Mouse (Mus musculus) bone marrow, adult 2 months (tissue): Measurements from ENCODE around the gene Ugt2b36. TPM values are rescaled to one million over a fixed set of nuclear protein-coding genes. Genes with fewer than 3 reads are reported as not detected.
"Not testable (repeated sequence)": the region's sequence is repeated elsewhere in the genome, so short reads cannot be mapped to it uniquely, and the experiment has no call there.

Source experiments
- H3K27ac ChIP-seq: fragments of 200-500 bp; 2 replicates; pipeline ENCODE4 v1.5.1; 2012; ENCODE audit warnings: low read depth, mild to moderate bottlenecking, control low read depth, inconsistent platforms, low read length; ENCODE audit not compliant: control insufficient read depth, poor library complexity, insufficient read depth
- H3K4me1 ChIP-seq: fragments of 200-500 bp; 2 replicates; pipeline ENCODE4 v1.6.1; 2011; ENCODE audit warnings: low read length; ENCODE audit not compliant: control insufficient read depth, insufficient read depth
- H3K4me3 ChIP-seq: fragments of 200-500 bp; replicated peaks from 2 replicates; pipeline ENCODE3; 2011; ENCODE audit warnings: mild to moderate bottlenecking, low read depth, low read length, control low read depth; ENCODE audit not compliant: control insufficient read depth
- CTCF ChIP-seq: fragments of 200-500 bp; IDR thresholded peaks from 2 replicates; pipeline ENCODE4 v1.5.1; 2011; ENCODE audit warnings: low read length, control low read depth; ENCODE audit not compliant: control insufficient read depth, insufficient read depth
- POLR2A ChIP-seq: fragments of 200-500 bp; IDR thresholded peaks from 2 replicates; pipeline ENCODE4 v1.6.1; 2011; ENCODE audit warnings: low read depth, mild to moderate bottlenecking, control low read depth, low read length, borderline replicate concordance; ENCODE audit not compliant: control insufficient read depth
- WGBS: fragments of 180-500 bp; shearing (Covaris S2); methylation state at CpG from one replicate; pipeline ENCODE4 v1.1.7; 2018; 5-methylcytosine and 5-hydroxymethylcytosine counted together
- polyA plus RNA-seq: library from polyadenylated mRNA; stranded (reverse); fragments of >200 nt; gene quantifications from 2 replicates; pipeline ENCODE4 v1.2.4, GENCODE M21; 2011; ENCODE audit warnings: low replicate concordance; ENCODE audit not compliant: missing spikeins, insufficient read depth, insufficient read length

Gene Ugt2b36
- 1.0 TPM in 1 of 2 replicates, not detected in the other for polyA plus RNA-seq

DNA sequence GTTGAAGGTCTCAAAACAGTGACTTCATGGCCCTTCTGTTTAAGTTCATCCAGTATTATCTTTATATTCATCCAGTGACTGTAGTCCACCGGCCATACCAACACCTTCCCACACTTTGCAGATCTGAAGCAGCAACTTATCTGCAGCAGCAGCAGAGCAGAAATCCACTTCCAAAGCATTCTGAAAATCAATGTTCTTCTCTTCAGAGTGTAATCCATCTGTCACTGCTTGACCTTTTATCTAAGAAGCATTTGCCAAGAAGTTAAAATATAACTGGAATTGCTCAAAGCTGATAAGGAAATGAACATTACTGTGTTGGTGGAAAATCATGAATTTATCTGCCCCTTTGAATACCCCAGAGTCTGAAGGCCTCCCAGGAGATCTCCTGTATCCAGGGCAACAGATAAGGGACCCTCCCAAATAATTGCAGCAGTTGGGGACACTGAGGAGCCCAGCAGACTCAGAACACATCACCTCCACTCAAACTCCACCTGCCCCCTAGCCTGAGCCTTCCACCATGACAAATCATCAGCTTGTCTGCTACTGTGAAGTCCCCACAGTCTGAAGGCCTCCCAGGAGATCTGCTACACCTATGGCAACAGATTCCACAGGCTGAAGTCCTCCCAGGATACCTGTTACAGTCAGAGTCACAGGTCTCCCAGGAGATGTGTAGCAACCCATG lies at the start of gene Ugt2b36:
TSS of gene Ugt2b36 (minus strand) at position 210 of the 682 bp plus-strand sequence.
- WGBS, result 88% methylated on average over 1 of the region's 1 CpGs
- H3K4me3 ChIP-seq, result no peak within 1 kb of the TSS
- H3K27ac ChIP-seq, result no peak within 1 kb of the TSS
- H3K4me1 ChIP-seq, result no peaks in the 10 kb centered on the region
- TF ChIP-seq CTCF, result no peak
- TF ChIP-seq POLR2A, result no peak

DNA sequence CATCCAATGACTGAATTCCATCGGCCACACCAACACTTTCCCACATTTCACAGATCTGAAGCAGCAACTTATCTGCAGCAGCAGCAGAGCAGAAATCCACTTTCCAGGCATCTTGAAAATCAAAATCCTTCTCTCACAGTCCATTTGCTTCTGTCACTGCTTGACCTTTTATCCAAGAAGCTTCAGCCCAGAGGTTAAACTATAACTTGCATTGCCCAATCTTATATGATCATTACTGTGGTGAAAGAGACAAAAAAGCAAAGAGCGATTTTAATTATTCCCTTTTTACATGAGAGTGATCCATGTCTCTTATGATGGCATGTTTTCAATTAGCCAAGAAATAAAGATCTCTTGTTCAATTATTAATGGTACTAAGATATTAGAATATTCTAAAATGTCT lies 47.8 kb upstream of the Ugt2b36 start, which contains the start of gene Ugt2b5:
TSS of gene Ugt2b5 (minus strand) at position 123 of the 400 bp plus-strand sequence.
- H3K4me1 ChIP-seq, H3K4me3 ChIP-seq, H3K27ac ChIP-seq: not testable (repeated sequence)
- WGBS, result 77% methylated on average over 2 of the region's 2 CpGs

DNA sequence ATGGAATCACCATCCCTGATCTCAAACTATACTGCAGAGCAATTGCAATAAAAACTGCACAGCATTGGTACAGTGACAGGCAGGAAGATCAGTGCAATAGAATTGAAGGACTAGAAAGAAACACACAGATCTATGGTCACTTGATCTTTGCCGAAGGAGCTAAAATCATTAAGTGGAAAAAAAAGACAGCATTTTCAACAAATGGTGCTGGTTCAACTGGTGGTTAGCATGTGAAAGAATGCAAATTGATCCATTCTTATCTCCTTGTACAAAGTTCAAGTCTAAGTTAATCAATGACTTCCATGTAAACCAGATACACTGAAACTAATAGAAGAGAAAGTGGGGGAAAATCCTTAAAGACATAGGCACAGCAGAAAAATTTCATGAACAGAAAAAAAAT lies 11.3 kb upstream of the Ugt2b36 start:
- H3K4me3 ChIP-seq, H3K4me1 ChIP-seq, H3K27ac ChIP-seq: not testable (repeated sequence)
- WGBS, result 75% methylated on average over 1 of the region's 1 CpGs

DNA sequence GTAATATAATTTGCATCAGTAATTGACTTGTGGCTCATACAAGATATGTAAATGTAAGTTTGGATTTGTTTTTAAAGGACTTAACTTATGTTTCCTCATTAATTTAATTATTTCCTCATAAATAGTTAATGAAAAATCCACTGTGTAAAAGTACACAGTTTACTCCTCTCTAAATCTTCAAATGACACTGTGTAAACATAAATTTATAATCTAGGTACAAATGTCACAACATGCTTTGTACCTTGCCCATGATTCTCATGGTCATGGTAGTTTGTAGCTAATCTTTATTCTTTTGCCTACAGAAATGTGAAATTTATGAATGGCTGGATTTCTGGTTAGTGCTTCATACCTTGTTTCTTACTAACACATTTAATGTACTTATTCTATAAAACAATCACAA lies 1.2 kb downstream of the Ugt2b36 start:
- no peaks in the 10 kb centered on the region for H3K4me1 ChIP-seq
- no peak for TF ChIP-seq POLR2A
- TF ChIP-seq CTCF, result no peak

DNA sequence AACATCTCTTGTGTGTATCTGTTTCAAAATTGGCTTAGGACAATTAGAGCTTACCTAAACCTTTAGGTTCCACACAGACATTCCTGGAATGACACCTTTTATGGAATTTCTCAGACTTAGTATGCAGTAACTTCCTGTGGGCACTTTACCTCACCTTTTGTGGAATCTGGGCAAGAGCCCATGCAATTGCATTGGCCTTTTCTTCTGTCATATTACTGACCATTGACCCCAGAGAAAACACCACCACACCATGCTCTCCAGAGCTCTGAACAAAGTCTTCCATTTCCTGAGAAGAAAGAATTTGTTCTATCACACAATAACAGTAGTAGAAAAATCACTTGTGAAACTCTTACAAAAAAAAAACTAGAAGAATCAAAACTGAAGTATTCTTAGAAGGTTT lies 3.1 kb downstream of the Ugt2b36 start:
- H3K4me3 ChIP-seq, result no peak overlapping the region
- H3K4me1 ChIP-seq, result no peaks in the 10 kb centered on the region
- H3K27ac ChIP-seq, result no peak overlapping the region
- TF ChIP-seq CTCF, result no peak
- no peak for TF ChIP-seq POLR2A

More for the DNA sequence above, 1.2 kb downstream of the Ugt2b36 start:
- Histone ChIP-seq H3K27ac (no peak overlapping the region), H3K4me3 (no peak overlapping the region)

DNA sequence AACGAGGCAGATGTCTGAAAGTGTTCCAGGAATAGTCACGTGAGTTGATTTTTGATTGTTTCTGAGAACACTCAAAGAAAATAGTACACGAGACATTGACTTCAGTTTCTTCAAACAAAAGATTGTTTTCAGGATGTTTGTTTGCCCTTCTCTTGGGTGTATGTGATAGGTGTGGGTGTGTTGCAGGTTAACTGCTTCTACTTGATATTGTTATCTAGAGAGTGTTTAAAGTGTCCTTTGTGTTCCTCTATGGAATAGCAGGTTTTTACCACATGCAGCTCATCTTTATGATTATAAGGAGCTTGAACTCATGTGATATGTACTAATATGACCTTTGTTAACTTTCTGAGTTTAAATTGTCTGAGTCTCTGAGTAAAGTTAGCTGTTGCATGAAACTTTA lies 6.1 kb downstream of the Ugt2b36 start:
- Histone ChIP-seq H3K27ac (no peak overlapping the region), H3K4me1 (no peaks in the 10 kb centered on the region), H3K4me3 (no peak overlapping the region)
- TF ChIP-seq POLR2A, result no peak
- no peak for TF ChIP-seq CTCF
- 67% methylated on average over 3 of the region's 3 CpGs for WGBS

DNA sequence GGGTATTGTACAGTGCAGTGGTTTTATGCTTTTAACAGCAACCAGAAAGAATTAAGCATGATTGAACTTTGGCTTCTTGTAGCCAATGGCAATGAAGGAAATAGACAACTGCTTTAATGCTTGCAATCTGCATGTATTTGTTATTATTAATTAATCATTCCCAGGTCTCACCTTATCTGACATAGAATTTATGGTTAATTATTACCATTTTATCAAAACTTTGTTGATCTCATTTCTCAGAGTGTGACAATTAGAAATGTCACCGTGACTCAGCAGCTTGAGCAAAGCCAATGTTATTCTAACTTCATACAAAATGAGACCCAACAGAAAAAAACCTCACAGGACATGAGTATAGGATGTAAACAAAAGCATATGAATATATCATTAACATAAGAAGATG lies 61.7 kb downstream of the Ugt2b36 start:
- Histone ChIP-seq H3K4me1 (no peaks in the 10 kb centered on the region), H3K27ac (no peak overlapping the region), H3K4me3 (no peak overlapping the region)
- 72% methylated on average over 1 of the region's 1 CpGs for WGBS
- TF ChIP-seq CTCF (no peak), POLR2A (no peak)

DNA sequence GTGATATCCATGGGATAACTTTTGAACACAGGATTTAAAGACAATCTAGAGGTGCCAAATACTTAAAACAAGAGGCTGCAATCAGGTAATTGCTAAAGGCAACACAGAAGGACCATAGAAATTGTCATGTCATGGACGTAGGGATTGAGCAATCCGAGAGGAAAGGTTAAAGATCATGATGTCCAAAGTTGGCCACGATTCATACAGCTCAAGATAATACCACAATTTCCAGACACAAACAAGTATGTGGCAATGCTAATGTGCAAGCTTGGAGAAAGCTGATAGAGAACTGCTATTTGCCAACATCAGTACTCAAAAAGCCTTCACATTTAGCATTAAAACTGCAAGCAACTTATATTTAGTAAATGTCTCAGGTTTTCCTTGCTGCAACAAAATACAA lies 65.0 kb downstream of the Ugt2b36 start:
- no peak overlapping the region for H3K4me3 ChIP-seq
- no peak overlapping the region for H3K27ac ChIP-seq
- TF ChIP-seq POLR2A (no peak), CTCF (no peak)
- WGBS, result 72% methylated on average over 3 of the region's 3 CpGs
- H3K4me1 ChIP-seq, result no peaks in the 10 kb centered on the region

Other genes with a start within 250 kb of the Ugt2b36 start
- 0.34 and 1.4 TPM in 2 replicates for gene Ugt2b34, start 185.6 kb downstream of the Ugt2b36 start, polyA plus RNA-seq
- gene Ugt2b1, start 166.0 kb downstream of the Ugt2b36 start, polyA plus RNA-seq, result 1.4 TPM in 1 of 2 replicates, not detected in the other
- 0.75 TPM in 1 of 2 replicates, not detected in the other for gene Ugt2b35, start 91.7 kb downstream of the Ugt2b36 start, polyA plus RNA-seq
- gene Ugt2b5, start 47.8 kb upstream of the Ugt2b36 start, polyA plus RNA-seq, result 1.0 and 3.0 TPM in 2 replicates
- not detected in 2 replicates for gene Ugt2b37, start 162.2 kb upstream of the Ugt2b36 start, polyA plus RNA-seq
- gene Ugt2a3, start 244.6 kb upstream of the Ugt2b36 start, polyA plus RNA-seq, result not detected in 2 replicates